Mouse (Mus musculus): Measurements from ENCODE around the gene Btn1a1. TPM values are rescaled to one million over a fixed set of nuclear protein-coding genes. Genes with fewer than 3 reads are reported as not detected.
A peak's percentile ranks its signal among the peaks of the same experiment; 100 is the strongest.

The Btn1a1 gene
- polyA plus RNA-seq, 1 experiment from 2014 or later = not detected

GRCm38 (mm10) chr13:23453362-23453862 is 12.3 kb downstream of the Btn1a1 start:
- H3K4me1 ChIP-seq (ENCODE audit: control insufficient read depth, insufficient read depth, low read length) = no peaks in the 10 kb centered on the region
- H3K4me2 ChIP-seq (replicated peaks; ENCODE audit: low read depth, low read length) = peak overlapping the region; percentile 35
- peak overlapping the region; percentile 53 for H3K9ac ChIP-seq (replicated peaks; ENCODE audit: low read depth, low read length)
- H3K36me3 ChIP-seq (ENCODE audit: control insufficient read depth, insufficient read depth, low read length) = no peaks in the 10 kb centered on the region
- no peaks in the 10 kb centered on the region for H3K27me3 ChIP-seq (ENCODE audit: control insufficient read depth, insufficient read depth, low read length)
- H3K9me3 ChIP-seq (ENCODE audit: control insufficient read depth, low read depth, low read length) = no peaks in the 10 kb centered on the region
- peak; percentile 88 for ATAC-seq (ENCODE audit: insufficient number of reproducible peaks, insufficient read depth, low FRiP score, low read depth)
- WGBS = under 1% methylated on average over 25 of the region's 25 CpGs
- H3K27ac ChIP-seq (ENCODE audit: low read length) = peak overlapping the region; percentile 87
- H3K4me3 ChIP-seq (ENCODE audit: low read depth, low read length) = peak overlapping the region; percentile 63

- Histone ChIP-seq H3K27ac (ENCODE audit: low read length) (no peak overlapping the region; the same call in 1 of the 2 replicates), H3K4me2 (replicated peaks; ENCODE audit: low read depth, low read length) (peak overlapping the region; percentile 65), H3K4me1 (ENCODE audit: control insufficient read depth, insufficient read depth, low read length) (no peaks in the 10 kb centered on the region), H3K9ac (replicated peaks; ENCODE audit: low read depth, low read length) (peak overlapping the region; percentile 26; the same call in 1 of the 2 replicates), H3K36me3 (ENCODE audit: control insufficient read depth, insufficient read depth, low read length) (no peaks in the 10 kb centered on the region), H3K27me3 (ENCODE audit: control insufficient read depth, insufficient read depth, low read length) (no peaks in the 10 kb centered on the region), H3K4me3 (ENCODE audit: low read depth, low read length) (peak overlapping the region; percentile 54), H3K9me3 (ENCODE audit: control insufficient read depth, low read depth, low read length) (no peaks in the 10 kb centered on the region)
- no peak for ATAC-seq (ENCODE audit: insufficient number of reproducible peaks, insufficient read depth, low FRiP score, low read depth)
- WGBS = under 1% methylated on average over 15 of the region's 15 CpGs
Measured at GRCm38 (mm10) chr13:23450398-23450797, 15.3 kb downstream of the Btn1a1 start.

- no peaks in the 10 kb centered on the region for H3K36me3 ChIP-seq (ENCODE audit: control insufficient read depth, insufficient read depth, low read length)
- H3K4me3 ChIP-seq (ENCODE audit: low read depth, low read length) = peak overlapping the region; percentile 54
- H3K27ac ChIP-seq (ENCODE audit: low read length) = peak overlapping the region; percentile 2; the same call in 1 of the 2 replicates
- under 1% methylated on average over 24 of the region's 24 CpGs for WGBS
- 0 out of 2 replicates have a peak, but pooled peaks cover 4% of the 10 kb centered on the region for H3K4me1 ChIP-seq (ENCODE audit: control insufficient read depth, insufficient read depth, low read length)
- peak overlapping the region; percentile 26; the same call in 1 of the 2 replicates for H3K9ac ChIP-seq (replicated peaks; ENCODE audit: low read depth, low read length)
- no peaks in the 10 kb centered on the region for H3K27me3 ChIP-seq (ENCODE audit: control insufficient read depth, insufficient read depth, low read length)
- H3K9me3 ChIP-seq (ENCODE audit: control insufficient read depth, low read depth, low read length) = no peaks in the 10 kb centered on the region
- no peak for ATAC-seq (ENCODE audit: insufficient number of reproducible peaks, insufficient read depth, low FRiP score, low read depth)
- peak overlapping the region; percentile 65 for H3K4me2 ChIP-seq (replicated peaks; ENCODE audit: low read depth, low read length)
Measured at GRCm38 (mm10) chr13:23449235-23450095, 16.2 kb downstream of the Btn1a1 start.

GRCm38 (mm10) chr13:23448758-23449157 is 16.9 kb downstream of the Btn1a1 start:
- no peak overlapping the region for H3K27ac ChIP-seq (ENCODE audit: low read length)
- ATAC-seq (ENCODE audit: insufficient number of reproducible peaks, insufficient read depth, low FRiP score, low read depth) = no peak

GRCm38 (mm10) chr13:23446498-23446952 is 19.2 kb downstream of the Btn1a1 start:
- WGBS = under 1% methylated on average over 16 of the region's 16 CpGs
- 0 out of 2 replicates have a peak, but pooled peaks cover 6% of the 10 kb centered on the region for H3K4me1 ChIP-seq (ENCODE audit: control insufficient read depth, insufficient read depth, low read length)
- H3K9ac ChIP-seq (replicated peaks; ENCODE audit: low read depth, low read length) = peak overlapping the region; percentile 18; the same call in 1 of the 2 replicates
- peak overlapping the region; percentile 39 for H3K4me2 ChIP-seq (replicated peaks; ENCODE audit: low read depth, low read length)
- peak overlapping the region; percentile 23; the same call in 1 of the 2 replicates for H3K27ac ChIP-seq (ENCODE audit: low read length)
- no peaks in the 10 kb centered on the region for H3K27me3 ChIP-seq (ENCODE audit: control insufficient read depth, insufficient read depth, low read length)
- no peaks in the 10 kb centered on the region for H3K36me3 ChIP-seq (ENCODE audit: control insufficient read depth, insufficient read depth, low read length)
- peak; percentile 60 for ATAC-seq (ENCODE audit: insufficient number of reproducible peaks, insufficient read depth, low FRiP score, low read depth)
- peak overlapping the region; percentile 59 for H3K4me3 ChIP-seq (ENCODE audit: low read depth, low read length)
- H3K9me3 ChIP-seq (ENCODE audit: control insufficient read depth, low read depth, low read length) = no peaks in the 10 kb centered on the region

More at GRCm38 (mm10) chr13:23448758-23449157, 16.9 kb downstream of the Btn1a1 start:
- Histone ChIP-seq H3K9me3 (ENCODE audit: control insufficient read depth, low read depth, low read length) (no peaks in the 10 kb centered on the region), H3K36me3 (ENCODE audit: control insufficient read depth, insufficient read depth, low read length) (no peaks in the 10 kb centered on the region), H3K27me3 (ENCODE audit: control insufficient read depth, insufficient read depth, low read length) (no peaks in the 10 kb centered on the region), H3K9ac (replicated peaks; ENCODE audit: low read depth, low read length) (no peak overlapping the region), H3K4me3 (ENCODE audit: low read depth, low read length) (peak overlapping the region; percentile 54), H3K4me1 (ENCODE audit: control insufficient read depth, insufficient read depth, low read length) (0 out of 2 replicates have a peak, but pooled peaks cover 6% of the 10 kb centered on the region), H3K4me2 (replicated peaks; ENCODE audit: low read depth, low read length) (peak overlapping the region; percentile 65)
- 54% methylated on average over 3 of the region's 3 CpGs for WGBS

- peak overlapping the region; percentile 59 for H3K4me3 ChIP-seq (ENCODE audit: low read depth, low read length)
- H3K4me2 ChIP-seq (replicated peaks; ENCODE audit: low read depth, low read length) = peak overlapping the region; percentile 67
- no peaks in the 10 kb centered on the region for H3K27me3 ChIP-seq (ENCODE audit: control insufficient read depth, insufficient read depth, low read length)
- under 1% methylated on average over 55 of the region's 55 CpGs for whole genome bisulfite sequencing
- peak overlapping the region; percentile 96 for H3K27ac ChIP-seq (ENCODE audit: low read length)
- peak; percentile 89 for ATAC-seq (ENCODE audit: insufficient number of reproducible peaks, insufficient read depth, low FRiP score, low read depth)
- H3K9me3 ChIP-seq (ENCODE audit: control insufficient read depth, low read depth, low read length) = no peaks in the 10 kb centered on the region
- H3K9ac ChIP-seq (replicated peaks; ENCODE audit: low read depth, low read length) = peak overlapping the region; percentile 55
- H3K36me3 ChIP-seq (ENCODE audit: control insufficient read depth, insufficient read depth, low read length) = no peaks in the 10 kb centered on the region
- H3K4me1 ChIP-seq (ENCODE audit: control insufficient read depth, insufficient read depth, low read length) = 0 out of 2 replicates have a peak, but pooled peaks cover 6% of the 10 kb centered on the region
Measured at GRCm38 (mm10) chr13:23445561-23446320, 20.0 kb downstream of the Btn1a1 start.

GRCm38 (mm10) chr13:23445156-23445555 is 20.5 kb downstream of the Btn1a1 start:
- ATAC-seq (ENCODE audit: insufficient number of reproducible peaks, insufficient read depth, low FRiP score, low read depth) = no peak
- WGBS = 4% methylated on average over 10 of the region's 10 CpGs

GRCm38 (mm10) chr13:23444451-23444850 is 21.2 kb downstream of the Btn1a1 start:
- no peak overlapping the region for H3K27ac ChIP-seq (ENCODE audit: low read length)
- no peaks in the 10 kb centered on the region for H3K9me3 ChIP-seq (ENCODE audit: control insufficient read depth, low read depth, low read length)
- no peaks in the 10 kb centered on the region for H3K36me3 ChIP-seq (ENCODE audit: control insufficient read depth, insufficient read depth, low read length)
- 0 out of 2 replicates have a peak, but pooled peaks cover 6% of the 10 kb centered on the region for H3K4me1 ChIP-seq (ENCODE audit: control insufficient read depth, insufficient read depth, low read length)
- H3K27me3 ChIP-seq (ENCODE audit: control insufficient read depth, insufficient read depth, low read length) = no peaks in the 10 kb centered on the region
- no peak overlapping the region; the same call in 1 of the 2 replicates for H3K9ac ChIP-seq (replicated peaks; ENCODE audit: low read depth, low read length)
- WGBS = 56% methylated on average over 5 of the region's 5 CpGs
- peak overlapping the region; percentile 59; the same call in 1 of the 2 replicates for H3K4me3 ChIP-seq (ENCODE audit: low read depth, low read length)
- H3K4me2 ChIP-seq (replicated peaks; ENCODE audit: low read depth, low read length) = peak overlapping the region; percentile 67
- ATAC-seq (ENCODE audit: insufficient number of reproducible peaks, insufficient read depth, low FRiP score, low read depth) = no peak

More at GRCm38 (mm10) chr13:23445156-23445555, 20.5 kb downstream of the Btn1a1 start:
- Histone ChIP-seq H3K4me1 (ENCODE audit: control insufficient read depth, insufficient read depth, low read length) (0 out of 2 replicates have a peak, but pooled peaks cover 6% of the 10 kb centered on the region), H3K36me3 (ENCODE audit: control insufficient read depth, insufficient read depth, low read length) (no peaks in the 10 kb centered on the region), H3K4me3 (ENCODE audit: low read depth, low read length) (peak overlapping the region; percentile 59), H3K9ac (replicated peaks; ENCODE audit: low read depth, low read length) (peak overlapping the region; percentile 55), H3K27ac (ENCODE audit: low read length) (peak overlapping the region; percentile 96), H3K4me2 (replicated peaks; ENCODE audit: low read depth, low read length) (peak overlapping the region; percentile 67), H3K27me3 (ENCODE audit: control insufficient read depth, insufficient read depth, low read length) (no peaks in the 10 kb centered on the region), H3K9me3 (ENCODE audit: control insufficient read depth, low read depth, low read length) (no peaks in the 10 kb centered on the region)
